Mouse (Mus musculus): ENCODE results near the gene Prickle2. TPM values are rescaled to one million over a fixed set of nuclear protein-coding genes. Genes with fewer than 3 reads are reported as not detected.
A peak's percentile ranks its signal among the peaks of the same experiment; 100 is the strongest.

Gene Prickle2
- polyA plus RNA-seq, 1 experiment from 2014 or later, result 9.1 TPM

- Histone ChIP-seq H3K4me2 (replicated peaks) (no peak overlapping the region), H3K27ac (replicated peaks) (no peak overlapping the region), H3K4me3 (no peak overlapping the region), H3K9me3 (peaks cover 4% of the 10 kb centered on the region; the same call in 1 of the 2 replicates), H3K27me3 (no peaks in the 10 kb centered on the region), H3K4me1 (no peaks in the 10 kb centered on the region), H3K36me3 (no peaks in the 10 kb centered on the region), H3K9ac (replicated peaks) (no peak overlapping the region)
- WGBS, result 76% methylated on average over 14 of the region's 14 CpGs
- no peak for ATAC-seq (replicated peaks)
These were observed 322.7 kb downstream of the Prickle2 start for GRCm38 (mm10) chr6:92383196-92383782.

- Histone ChIP-seq H3K9ac (replicated peaks) (no peak overlapping the region), H3K9me3 (peaks cover 4% of the 10 kb centered on the region; the same call in 1 of the 2 replicates), H3K4me3 (no peak overlapping the region), H3K4me1 (no peaks in the 10 kb centered on the region), H3K27ac (replicated peaks) (no peak overlapping the region), H3K4me2 (replicated peaks) (no peak overlapping the region), H3K36me3 (no peaks in the 10 kb centered on the region), H3K27me3 (no peaks in the 10 kb centered on the region)
- no peak for ATAC-seq (replicated peaks)
- WGBS, result 85% methylated on average over 10 of the region's 10 CpGs
These were observed 324.9 kb downstream of the Prickle2 start for GRCm38 (mm10) chr6:92381085-92381484.

- H3K4me1 ChIP-seq, result no peaks in the 10 kb centered on the region
- H3K4me3 ChIP-seq, result no peak overlapping the region
- H3K9ac ChIP-seq (replicated peaks), result no peak overlapping the region
- H3K27me3 ChIP-seq, result no peaks in the 10 kb centered on the region
- H3K4me2 ChIP-seq (replicated peaks), result no peak overlapping the region
- H3K27ac ChIP-seq (replicated peaks), result no peak overlapping the region
- H3K9me3 ChIP-seq, result peaks cover 4% of the 10 kb centered on the region; the same call in 1 of the 2 replicates
- no peaks in the 10 kb centered on the region for H3K36me3 ChIP-seq
- WGBS, result 87% methylated on average over 6 of the region's 6 CpGs
- ATAC-seq (replicated peaks), result no peak
These were observed 331.1 kb downstream of the Prickle2 start for GRCm38 (mm10) chr6:92374826-92375225.

GRCm38 (mm10) chr6:92370896-92371295 is 335.1 kb downstream of the Prickle2 start:
- ATAC-seq (replicated peaks), result no peak
- H3K27ac ChIP-seq (replicated peaks), result no peak overlapping the region
- no peak overlapping the region for H3K4me2 ChIP-seq (replicated peaks)
- no peaks in the 10 kb centered on the region for H3K27me3 ChIP-seq
- H3K36me3 ChIP-seq, result no peaks in the 10 kb centered on the region
- peaks cover 6% of the 10 kb centered on the region; the same call in 1 of the 2 replicates for H3K9me3 ChIP-seq
- no peak overlapping the region for H3K9ac ChIP-seq (replicated peaks)
- H3K4me1 ChIP-seq, result no peaks in the 10 kb centered on the region
- 54% methylated on average over 5 of the region's 5 CpGs for WGBS
- H3K4me3 ChIP-seq, result no peak overlapping the region

- H3K27me3 ChIP-seq, result no peaks in the 10 kb centered on the region
- 50% methylated on average over 10 of the region's 10 CpGs for WGBS
- ATAC-seq (replicated peaks), result peak; percentile 58
- peaks cover 27% of the 10 kb centered on the region for H3K4me1 ChIP-seq
- H3K4me3 ChIP-seq, result no peak overlapping the region
- H3K9ac ChIP-seq (replicated peaks), result no peak overlapping the region
- no peaks in the 10 kb centered on the region for H3K9me3 ChIP-seq
- H3K36me3 ChIP-seq, result no peaks in the 10 kb centered on the region
- peak overlapping the region; percentile 51 for H3K27ac ChIP-seq (replicated peaks)
- no peak overlapping the region for H3K4me2 ChIP-seq (replicated peaks)
These were observed 358.5 kb downstream of the Prickle2 start for GRCm38 (mm10) chr6:92347278-92348028.

- Histone ChIP-seq H3K27ac (replicated peaks) (0 out of 2 replicates have a peak overlapping the region, but pooled peaks have one; percentile 35), H3K36me3 (no peaks in the 10 kb centered on the region), H3K9ac (replicated peaks) (no peak overlapping the region), H3K4me2 (replicated peaks) (no peak overlapping the region), H3K27me3 (no peaks in the 10 kb centered on the region), H3K9me3 (no peaks in the 10 kb centered on the region), H3K4me1 (peaks cover 27% of the 10 kb centered on the region), H3K4me3 (no peak overlapping the region)
- 10% methylated on average over 7 of the region's 7 CpGs for WGBS
- peak; percentile 57; the same call in 1 of the 2 replicates for ATAC-seq (replicated peaks)
These were observed 359.2 kb downstream of the Prickle2 start for GRCm38 (mm10) chr6:92346729-92347128.

GRCm38 (mm10) chr6:92345151-92345550 is 360.8 kb downstream of the Prickle2 start:
- no peak for ATAC-seq (replicated peaks)
- Histone ChIP-seq H3K4me3 (no peak overlapping the region), H3K4me1 (peaks cover 27% of the 10 kb centered on the region), H3K27ac (replicated peaks) (no peak overlapping the region), H3K9ac (replicated peaks) (no peak overlapping the region), H3K36me3 (no peaks in the 10 kb centered on the region), H3K4me2 (replicated peaks) (no peak overlapping the region), H3K27me3 (no peaks in the 10 kb centered on the region), H3K9me3 (no peaks in the 10 kb centered on the region)
- 51% methylated on average over 2 of the region's 2 CpGs for WGBS

GRCm38 (mm10) chr6:92344588-92344987 is 361.4 kb downstream of the Prickle2 start:
- H3K36me3 ChIP-seq, result no peaks in the 10 kb centered on the region
- peaks cover 27% of the 10 kb centered on the region for H3K4me1 ChIP-seq
- no peaks in the 10 kb centered on the region for H3K27me3 ChIP-seq
- no peak overlapping the region for H3K9ac ChIP-seq (replicated peaks)
- no peak overlapping the region for H3K27ac ChIP-seq (replicated peaks)
- H3K4me2 ChIP-seq (replicated peaks), result no peak overlapping the region
- 77% methylated on average over 3 of the region's 3 CpGs for WGBS
- no peaks in the 10 kb centered on the region for H3K9me3 ChIP-seq
- no peak overlapping the region for H3K4me3 ChIP-seq
- ATAC-seq (replicated peaks), result no peak

Other genes with a start within 250 kb of the Prickle2 start
- gene A730049H05Rik, start 110.3 kb upstream of the Prickle2 start, polyA plus RNA-seq (2015; fragmentation: Nextera tagmentation; extraction: Ambion mirVana), result 0.28 and 0.41 TPM in 2 replicates
- gene Gm15737, start 163.2 kb upstream of the Prickle2 start, polyA plus RNA-seq (2015; fragmentation: Nextera tagmentation; extraction: Ambion mirVana), result not detected in 2 replicates
- 0.73 and 1.0 TPM in 2 replicates for gene Adamts9, start 237.3 kb upstream of the Prickle2 start, polyA plus RNA-seq (2015; fragmentation: Nextera tagmentation; extraction: Ambion mirVana)

Measured in forebrain, embryonic 15.5 days (tissue).